In genomic region chr10:81422661-81423217, GRCm38 (mm10) we compare ENCODE assay signal across 12 mouse cellular contexts. TPM values are rescaled to one million over a fixed set of nuclear protein-coding genes. Genes with fewer than 3 reads are reported as not detected.
A peak's percentile ranks its signal among the peaks of the same experiment; 100 is the strongest.
DNase-seq lines count a peak whose midpoint lies in the region; ATAC-seq lines count a peak whose summit lies in the region.
"Had no signal": no experiment of that assay in that cellular context is flagged by ENCODE, and none has a peak within 500 bp of the region (broad histone marks: within the 10 kb centered on the region; RNA-seq: fewer than 3 reads in every experiment).

No protein-coding gene starts in this region.

- intact Hi-C loops in heart, postnatal 10 days (cut with DNase I): no loop called here

- H3K27me3 ChIP-seq in midbrain, embryonic 11.5 days (ENCODE audit: control insufficient read depth, insufficient read depth, low read length): peaks cover 37% of the 10 kb centered on the region
- peaks cover 11% of the 10 kb centered on the region for H3K27me3 ChIP-seq in midbrain, embryonic 16.5 days (ENCODE audit: control insufficient read depth, insufficient read depth, low read depth, low read length)

- ATAC-seq in midbrain, embryonic 11.5 days (ENCODE audit: low FRiP score): no peak
- ATAC-seq in midbrain, embryonic 16.5 days: no peak
- no peak for ATAC-seq in megakaryocyte-erythroid progenitor cell, adult 5-6 weeks (replicated peaks; ENCODE audit: low FRiP score, low TSS enrichment, poor library complexity, severe bottlenecking)
- ATAC-seq: forebrain, embryonic 15.5 days had no signal

- peaks cover 10% of the 10 kb centered on the region for H3K4me1 ChIP-seq in midbrain, embryonic 11.5 days (ENCODE audit: control insufficient read depth, insufficient read depth, low read length)
- peaks cover 36% of the 10 kb centered on the region for H3K4me1 ChIP-seq in midbrain, embryonic 16.5 days (ENCODE audit: control insufficient read depth, insufficient read depth, low read length)

- H3K27ac ChIP-seq in midbrain, embryonic 11.5 days (ENCODE audit: low read depth, low read length): no peak overlapping the region
- H3K27ac ChIP-seq in midbrain, embryonic 16.5 days (ENCODE audit: low read length): no peak overlapping the region
- H3K27ac ChIP-seq: forebrain, embryonic 15.5 days; limb, embryonic 13.5 days had no signal

- no peak overlapping the region for H3K4me3 ChIP-seq in midbrain, embryonic 11.5 days (ENCODE audit: low read depth, low read length)
- no peak overlapping the region for H3K4me3 ChIP-seq in midbrain, embryonic 16.5 days (ENCODE audit: low read depth, low read length)
- H3K4me3 ChIP-seq: forebrain, embryonic 15.5 days; limb, embryonic 13.5 days had no signal

- DNase-seq in cerebellum, adult 11 months: peak; percentile 32
- no peak for DNase-seq in cerebellum, adult 8-10 months
- DNase-seq in heart, postnatal 4 days: peak; percentile 5
- DNase-seq in heart, postnatal 10 days: no peak
- peak; percentile 31 for DNase-seq in midbrain, embryonic 11.5 days (ENCODE audit: low spot score, missing footprints)
- peak; percentile 42 for DNase-seq in cerebellum, adult 9-10 months
- DNase-seq: lung, embryonic 14.5 days had no signal

- 91% methylated on average over 3 of the region's 3 CpGs for WGBS in midbrain, embryonic 11.5 days
- 76% methylated on average over 3 of the region's 3 CpGs for WGBS in midbrain, embryonic 16.5 days

- H3K4me2 ChIP-seq in midbrain, embryonic 11.5 days: no peak overlapping the region
- no peak overlapping the region for H3K4me2 ChIP-seq in midbrain, embryonic 16.5 days (ENCODE audit: low read length)
- H3K4me2 ChIP-seq: forebrain, embryonic 15.5 days; limb, embryonic 13.5 days; lung, embryonic 14.5 days had no signal

- no peaks in the 10 kb centered on the region for H3K9me3 ChIP-seq in midbrain, embryonic 11.5 days (ENCODE audit: control insufficient read depth, low read length)
- H3K9me3 ChIP-seq in midbrain, embryonic 16.5 days (replicated peaks; ENCODE audit: control insufficient read depth, low read length, poor library complexity, severe bottlenecking): no peaks in the 10 kb centered on the region
- H3K9me3 ChIP-seq: forebrain, embryonic 15.5 days; limb, embryonic 13.5 days had no signal

- H3K9ac ChIP-seq in midbrain, embryonic 11.5 days (ENCODE audit: low read length): no peak overlapping the region
- H3K9ac ChIP-seq in midbrain, embryonic 16.5 days (ENCODE audit: low read depth, low read length): no peak overlapping the region
- H3K9ac ChIP-seq: forebrain, embryonic 15.5 days; limb, embryonic 13.5 days; lung, embryonic 14.5 days had no signal

- no peaks in the 10 kb centered on the region for H3K36me3 ChIP-seq in midbrain, embryonic 11.5 days (ENCODE audit: control insufficient read depth, insufficient read depth, low read length)
- peaks cover 7% of the 10 kb centered on the region; the same call in 1 of the 2 replicates for H3K36me3 ChIP-seq in midbrain, embryonic 16.5 days (ENCODE audit: control insufficient read depth, insufficient read depth, low read length)
- H3K36me3 ChIP-seq: forebrain, embryonic 15.5 days had no signal

RNA-seq across cellular contexts. Expression of gene Smim24, which starts 29.9 kb away (rescaled TPM):
- 1 to 10 TPM; 1.9 to 2.4 TPM for total RNA-seq in heart, postnatal 4 days (2021)
- 1 to 10 TPM; 1.3 to 2.2 TPM for total RNA-seq in heart, postnatal 10 days (2021)
- polyA plus RNA-seq in midbrain, embryonic 11.5 days (2014; fragmentation: Nextera tagmentation; extraction: Ambion mirVana): 2.3 and 2.7 TPM in 2 replicates
- polyA plus RNA-seq in midbrain, embryonic 16.5 days (2015; fragmentation: Nextera tagmentation; extraction: Ambion mirVana): 1.2 and 1.4 TPM in 2 replicates
- 7.7 and 12.8 TPM in 2 replicates for total RNA-seq in megakaryocyte-erythroid progenitor cell, adult 5-6 weeks (2014; fragmentation: Nextera tagmentation)
- 7.4 and 7.5 TPM in 2 replicates for total RNA-seq in megakaryocyte-erythroid progenitor cell, adult 5-6 weeks (2017)

RNA-seq across cellular contexts. Expression of gene Nfic, which starts 32.7 kb away (rescaled TPM):
- 100 to 1,000 TPM; 125 to 130 TPM for total RNA-seq in heart, postnatal 4 days (2021)
- 100 to 1,000 TPM; 139 to 163 TPM for total RNA-seq in heart, postnatal 10 days (2021)
- polyA plus RNA-seq in midbrain, embryonic 11.5 days (2014; fragmentation: Nextera tagmentation; extraction: Ambion mirVana): 6.6 and 6.9 TPM in 2 replicates
- polyA plus RNA-seq in midbrain, embryonic 16.5 days (2015; fragmentation: Nextera tagmentation; extraction: Ambion mirVana): 15.4 and 17.2 TPM in 2 replicates
- 10.6 and 15.9 TPM in 2 replicates for total RNA-seq in megakaryocyte-erythroid progenitor cell, adult 5-6 weeks (2014; fragmentation: Nextera tagmentation)
- total RNA-seq in megakaryocyte-erythroid progenitor cell, adult 5-6 weeks (2017): 3.0 and 3.4 TPM in 2 replicates

RNA-seq across cellular contexts. Expression of gene Gm48552, which starts 33.9 kb away (rescaled TPM):
- under 1 TPM; 0.72 to 0.98 TPM for total RNA-seq in heart, postnatal 4 days (2021)
- total RNA-seq in heart, postnatal 10 days (2021): under 1 TPM; 0.77 to 0.98 TPM
- 0.20 and 0.47 TPM in 2 replicates for polyA plus RNA-seq in midbrain, embryonic 11.5 days (2014; fragmentation: Nextera tagmentation; extraction: Ambion mirVana)
- polyA plus RNA-seq in midbrain, embryonic 16.5 days (2015; fragmentation: Nextera tagmentation; extraction: Ambion mirVana): 2.3 and 3.3 TPM in 2 replicates
- 4.0 TPM in 1 of 2 replicates, not detected in the other for total RNA-seq in megakaryocyte-erythroid progenitor cell, adult 5-6 weeks (2014; fragmentation: Nextera tagmentation)
- not detected in 2 replicates for total RNA-seq in megakaryocyte-erythroid progenitor cell, adult 5-6 weeks (2017)
- total RNA-seq: hematopoietic stem cell, adult 5-6 weeks had no signal

RNA-seq across cellular contexts. Expression of gene Gm48551, which starts 38.5 kb away (rescaled TPM):
- total RNA-seq in heart, postnatal 4 days (2021): under 1 TPM; 0.55 to 0.70 TPM
- total RNA-seq in heart, postnatal 10 days (2021): under 1 TPM; 0.74 to 0.87 TPM
- 2.7 and 2.9 TPM in 2 replicates for polyA plus RNA-seq in midbrain, embryonic 11.5 days (2014; fragmentation: Nextera tagmentation; extraction: Ambion mirVana)
- polyA plus RNA-seq in midbrain, embryonic 16.5 days (2015; fragmentation: Nextera tagmentation; extraction: Ambion mirVana): 6.1 and 8.2 TPM in 2 replicates
- 1.2 and 6.3 TPM in 2 replicates for total RNA-seq in megakaryocyte-erythroid progenitor cell, adult 5-6 weeks (2014; fragmentation: Nextera tagmentation)
- total RNA-seq in megakaryocyte-erythroid progenitor cell, adult 5-6 weeks (2017): 0.11 and 2.6 TPM in 2 replicates

RNA-seq across cellular contexts. Expression of gene Dohh, which starts 38.5 kb away (rescaled TPM):
- total RNA-seq in heart, postnatal 4 days (2021): 10 to 100 TPM; 52.9 to 55.9 TPM
- 10 to 100 TPM; 53.2 to 57.5 TPM for total RNA-seq in heart, postnatal 10 days (2021)
- 43.3 and 53.7 TPM in 2 replicates for polyA plus RNA-seq in midbrain, embryonic 11.5 days (2014; fragmentation: Nextera tagmentation; extraction: Ambion mirVana)
- 77.5 and 86.2 TPM in 2 replicates for polyA plus RNA-seq in midbrain, embryonic 16.5 days (2015; fragmentation: Nextera tagmentation; extraction: Ambion mirVana)
- total RNA-seq in megakaryocyte-erythroid progenitor cell, adult 5-6 weeks (2014; fragmentation: Nextera tagmentation): 12.3 and 31.4 TPM in 2 replicates
- 31.2 and 37.8 TPM in 2 replicates for total RNA-seq in megakaryocyte-erythroid progenitor cell, adult 5-6 weeks (2017)

Comparison
In these comparisons a context has a peak if more than half of its experiments do, and no peak if none do; other contexts are left out.
1. DNase-seq: peak in cerebellum, adult 11 months (single experiment), heart, postnatal 4 days (single experiment), midbrain, embryonic 11.5 days (single experiment) and cerebellum, adult 9-10 months (single experiment); none in cerebellum, adult 8-10 months (single experiment) and heart, postnatal 10 days (0 of 2).
2. RNA of gene Nfic, which starts 32.7 kb away (total RNA-seq): 139 to 163 TPM in heart, postnatal 10 days and 125 to 130 TPM in heart, postnatal 4 days; 3.0 to 15.9 TPM in megakaryocyte-erythroid progenitor cell, adult 5-6 weeks; every median in the first group is over 4 times any median in the second.